Mouse (Mus musculus) heart, adult 2 months (tissue): ENCODE results near the gene Srek1ip1. TPM values are rescaled to one million over a fixed set of nuclear protein-coding genes. Genes with fewer than 3 reads are reported as not detected.
A peak's percentile ranks its signal among the peaks of the same experiment; 100 is the strongest.

Experiments
- DNase-seq, 2 experiments: peaks; one replicate each; pipeline ENCODE4 v3.0.0; 2021
- H3K27ac ChIP-seq: fragments of 200-600 bp; 2 replicates; pipeline ENCODE4 v1.8.1; 2022
- H3K27me3 ChIP-seq: fragments of 200-500 bp; 2 replicates; pipeline ENCODE4 v1.6.1; 2012; ENCODE audit warnings: mild to moderate bottlenecking, low read length, inconsistent platforms, mixed read lengths; ENCODE audit not compliant: control insufficient read depth, insufficient read depth
- H3K36me3 ChIP-seq: fragments of 200-500 bp; 2 replicates; pipeline ENCODE4 v1.6.1; 2012; ENCODE audit warnings: low read length, inconsistent platforms; ENCODE audit not compliant: control insufficient read depth, insufficient read depth
- H3K4me1 ChIP-seq: fragments of 200-500 bp; 2 replicates; pipeline ENCODE4 v1.6.1; 2011; ENCODE audit warnings: low read length; ENCODE audit not compliant: control insufficient read depth, insufficient read depth
- H3K4me3 ChIP-seq: fragments of 200-600 bp; 2 replicates; pipeline ENCODE4 v1.8.1; 2022
- H3K79me2 ChIP-seq: fragments of 200-500 bp; replicated peaks from 2 replicates; pipeline ENCODE4 v1.6.1; 2012; ENCODE audit warnings: mild to moderate bottlenecking, inconsistent platforms, low read length, moderate library complexity, mixed read lengths; ENCODE audit not compliant: control insufficient read depth, insufficient read depth
- H3K9ac ChIP-seq: fragments of 200-500 bp; 2 replicates; pipeline ENCODE4 v1.6.1; 2012; ENCODE audit warnings: low read depth, mild to moderate bottlenecking, control low read depth, inconsistent platforms, low read length, mixed read lengths
- CTCF ChIP-seq: fragments of 200-600 bp; IDR thresholded peaks from 2 replicates; pipeline ENCODE4 v1.8.1; 2022; ENCODE audit warnings: antibody characterized with exemption, mild to moderate bottlenecking, moderate library complexity
- EP300 ChIP-seq: fragments of 200-500 bp; IDR thresholded peaks from 2 replicates; pipeline ENCODE4 v1.6.1; 2011; ENCODE audit warnings: low read depth, low read length, control low read depth; ENCODE audit not compliant: insufficient read depth
- POLR2A ChIP-seq: fragments of 200-500 bp; IDR thresholded peaks from 2 replicates; pipeline ENCODE4 v1.6.1; 2011; ENCODE audit warnings: mild to moderate bottlenecking, low read depth, low read length, control low read depth; ENCODE audit not compliant: insufficient read depth
- WGBS: fragments of 180-500 bp; shearing (Covaris S2); methylation state at CpG from one replicate; pipeline ENCODE4 v1.1.7; 2018; 5-methylcytosine and 5-hydroxymethylcytosine counted together
- intact Hi-C: fragments of 180-260 bp; cut with DNase I; formaldehyde crosslinking; loops from one replicate; pipeline ENCODE4 v1.15.1; 2025
- polyA plus RNA-seq: library from polyadenylated mRNA; depleted of rRNA; stranded (reverse); fragments of >200 nt; gene quantifications from 2 replicates; pipeline ENCODE4 v1.2.3, GENCODE M21; 2012
- total RNA-seq, 2 experiments: library from RNA; stranded (reverse); gene quantifications; 2 replicates each; pipeline ENCODE4 v1.2.3; 2021

Srek1ip1 gene
- total and polyA plus RNA-seq, 3 experiments, result 11.3 to 22.3 (median 21.0) TPM

DNA sequence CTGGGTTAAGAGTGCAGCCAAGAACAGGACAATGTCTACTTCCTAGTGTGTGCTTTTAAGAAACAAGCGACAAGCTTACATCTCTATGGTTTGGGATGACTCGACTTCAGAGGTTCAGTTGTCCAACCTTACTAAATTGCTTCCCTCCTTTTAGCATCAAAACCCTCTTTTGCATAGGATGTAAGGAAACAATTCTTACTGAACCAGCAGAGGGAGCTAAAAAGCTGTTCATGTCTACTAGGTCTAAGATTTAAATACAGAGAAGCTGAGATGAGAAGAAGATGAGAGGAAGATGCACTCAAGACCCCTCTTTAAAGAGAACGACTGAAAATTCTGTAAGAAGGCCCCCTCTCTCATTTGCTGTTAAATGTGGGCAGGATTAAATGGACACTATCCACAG is 13.4 kb downstream of the Srek1ip1 start:
- H3K9ac ChIP-seq, result no peak overlapping the region
- H3K27me3 ChIP-seq, result no peaks in the 10 kb centered on the region
- intact Hi-C loops, result loop anchor here (1.0 kb wide), 1 partner anchor 135 kb away; no protein-coding TSS in a partner anchor
- WGBS, result 34% methylated on average over 3 of the region's 3 CpGs
- H3K27ac ChIP-seq, result no peak overlapping the region
- no peaks in the 10 kb centered on the region for H3K4me1 ChIP-seq
- DNase-seq, result no peak
- TF ChIP-seq CTCF (peak; percentile 78), EP300 (no peak), POLR2A (no peak)
- peaks cover 2% of the 10 kb centered on the region; the same call in 1 of the 2 replicates for H3K36me3 ChIP-seq
- no peak overlapping the region for H3K4me3 ChIP-seq
- no peaks in the 10 kb centered on the region for H3K79me2 ChIP-seq

DNA sequence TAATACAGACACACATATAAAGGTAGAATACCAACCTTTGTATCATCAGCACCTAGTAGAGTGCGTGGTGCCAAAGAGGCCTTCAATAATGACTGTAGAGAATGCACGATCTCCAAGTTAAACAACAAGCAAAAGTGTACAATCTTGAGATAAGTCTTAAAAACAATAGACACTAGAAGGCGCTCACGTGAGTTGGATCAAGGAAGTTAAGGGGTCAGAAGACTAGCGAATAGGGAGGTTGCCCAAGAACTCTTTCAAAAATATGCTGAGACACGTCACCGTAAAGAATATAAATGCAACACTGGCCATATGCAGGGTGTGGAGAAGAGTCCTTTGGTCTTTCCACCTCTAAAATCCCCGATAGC is 24.0 kb downstream of the Srek1ip1 start:
- TF ChIP-seq EP300, result no peak
- TF ChIP-seq POLR2A, result no peak
- TF ChIP-seq CTCF, result no peak
- Histone ChIP-seq H3K4me1 (no peaks in the 10 kb centered on the region), H3K36me3 (peaks cover 2% of the 10 kb centered on the region; the same call in 1 of the 2 replicates), H3K9ac (peak overlapping the region; percentile 83), H3K27me3 (no peaks in the 10 kb centered on the region), H3K79me2 (peaks cover 1% of the 10 kb centered on the region), H3K4me3 (peak overlapping the region; percentile 95), H3K27ac (peak overlapping the region; percentile 100)
- intact Hi-C loops, result loop anchor here (5.0 kb wide), 1 partner anchor 231 kb away; no protein-coding TSS in a partner anchor
- DNase-seq, result no peak
- 5% methylated on average over 8 of the region's 8 CpGs for WGBS

DNA sequence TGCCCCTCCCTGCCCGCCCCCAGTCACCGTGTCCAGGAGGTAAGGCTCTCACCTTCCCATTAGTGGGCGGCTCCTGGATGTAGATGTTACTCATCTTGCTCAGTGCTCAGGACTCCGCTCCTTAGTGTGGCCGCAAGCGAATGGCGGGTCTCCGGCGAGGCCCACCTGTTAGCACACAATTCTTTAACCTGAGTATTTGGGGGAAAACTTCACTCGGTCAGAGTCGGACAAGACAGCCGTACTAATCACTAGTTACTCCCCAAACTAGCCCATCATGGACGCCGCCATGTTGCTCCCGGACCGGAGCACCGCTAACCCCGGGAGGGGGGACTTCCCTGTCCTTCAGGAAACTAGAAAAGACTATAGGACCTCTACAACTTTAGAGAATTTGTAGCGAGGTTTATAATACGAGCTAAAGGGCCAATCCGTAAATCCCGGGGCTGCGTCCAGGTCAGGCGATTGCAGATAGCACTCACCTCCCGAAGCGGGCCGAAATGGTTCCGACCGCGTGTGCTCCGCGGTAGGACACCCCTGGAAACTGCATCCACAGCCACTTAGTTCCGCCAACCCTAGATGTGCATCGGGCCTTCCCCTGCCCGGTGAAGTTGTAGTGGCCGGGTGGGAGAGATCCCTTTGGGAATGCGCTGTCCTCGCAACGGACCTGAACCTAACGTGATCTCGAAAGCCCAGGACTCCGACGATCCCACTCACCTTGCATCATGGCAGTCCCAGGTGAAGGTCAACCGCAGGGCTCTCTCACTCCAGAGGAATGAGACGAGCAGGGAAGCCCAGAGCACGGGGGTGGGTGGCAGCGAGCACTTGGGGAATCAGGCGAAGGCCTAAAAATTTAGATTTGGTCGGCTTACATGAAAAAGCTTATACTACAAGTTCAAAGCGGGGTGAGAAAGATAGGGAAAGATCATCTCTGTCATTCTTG is 24.6 kb downstream of the Srek1ip1 start, which contains the start of gene Cwc27:
Cwc27 (minus strand) TSS at position 508 of the 937 bp plus-strand sequence.
- TF ChIP-seq EP300 (peak; percentile 54; the same call in 1 of the 2 replicates), CTCF (no peak), POLR2A (peak; percentile 67)
- H3K4me3 ChIP-seq, result peak within 1 kb of the TSS; percentile 95
- WGBS, result under 1% methylated on average over 50 of the region's 50 CpGs
- DNase-seq, result peak; percentile 86 to 87
- peak within 1 kb of the TSS; percentile 83 for H3K9ac ChIP-seq
- no peaks in the 10 kb centered on the region for H3K4me1 ChIP-seq
- H3K27me3 ChIP-seq, result no peaks in the 10 kb centered on the region
- H3K27ac ChIP-seq, result peak within 1 kb of the TSS; percentile 100
- intact Hi-C loops, result loop anchor here (5.0 kb wide), 1 partner anchor 230 kb away; no protein-coding TSS in a partner anchor
- peaks cover 2% of the 10 kb centered on the region; the same call in 1 of the 2 replicates for H3K36me3 ChIP-seq
- peaks cover 1% of the 10 kb centered on the region for H3K79me2 ChIP-seq

DNA sequence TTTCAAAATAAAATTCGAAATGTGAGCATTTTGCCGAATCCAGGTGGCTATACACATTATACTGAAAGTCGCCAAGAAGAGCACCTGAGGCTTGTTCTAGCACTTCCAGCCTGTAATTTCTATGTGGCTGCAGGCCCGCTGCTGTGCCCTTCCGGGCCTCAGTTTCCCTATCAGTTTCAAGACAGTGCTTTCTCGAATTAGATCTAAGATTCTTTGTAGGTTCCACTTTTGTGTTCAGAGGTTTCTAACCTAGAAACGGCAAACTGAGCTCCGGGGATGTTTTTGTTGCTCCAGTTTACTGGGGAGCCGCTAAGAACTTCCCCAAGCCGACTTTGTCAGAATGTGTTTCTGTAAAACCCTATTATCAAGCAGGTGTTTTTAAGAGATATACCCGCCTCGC is 25.4 kb downstream of the Srek1ip1 start:
- Histone ChIP-seq H3K79me2 (peaks cover 1% of the 10 kb centered on the region), H3K36me3 (peaks cover 2% of the 10 kb centered on the region; the same call in 1 of the 2 replicates), H3K4me1 (peaks cover 1% of the 10 kb centered on the region), H3K27me3 (no peaks in the 10 kb centered on the region), H3K4me3 (peak overlapping the region; percentile 95), H3K9ac (peak overlapping the region; percentile 83), H3K27ac (peak overlapping the region; percentile 100)
- no peak for TF ChIP-seq POLR2A
- TF ChIP-seq CTCF, result no peak
- no peak for TF ChIP-seq EP300
- peak in 1 of 2 experiments; percentile 6 for DNase-seq
- intact Hi-C loops, result loop anchor here (5.0 kb wide), 1 partner anchor 230 kb away; no protein-coding TSS in a partner anchor
- WGBS, result 37% methylated on average over 12 of the region's 12 CpGs

DNA sequence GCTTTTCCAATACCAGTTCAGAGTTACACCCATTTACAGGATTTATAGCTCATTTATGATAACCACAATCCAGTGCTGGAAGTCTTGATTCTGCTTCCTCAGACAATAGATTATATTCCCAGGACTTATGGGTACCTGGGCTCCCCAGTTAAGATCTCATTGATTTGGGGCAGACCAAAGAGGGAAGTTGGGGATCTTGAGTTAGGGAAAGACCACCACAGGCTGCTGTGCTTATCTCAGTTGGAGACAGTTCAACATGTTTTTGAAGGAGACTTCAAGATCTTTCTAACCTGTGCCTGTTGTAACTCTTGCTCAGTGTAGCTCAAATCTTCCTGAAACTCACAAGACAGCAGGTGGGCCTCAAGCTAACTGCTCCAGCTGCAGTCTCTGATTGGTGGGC is 28.9 kb downstream of the Srek1ip1 start:
- Histone ChIP-seq H3K36me3 (no peaks in the 10 kb centered on the region; the same call in 1 of the 2 replicates), H3K27ac (no peak overlapping the region), H3K4me3 (no peak overlapping the region), H3K79me2 (peaks cover 1% of the 10 kb centered on the region), H3K4me1 (peaks cover 1% of the 10 kb centered on the region), H3K9ac (no peak overlapping the region), H3K27me3 (no peaks in the 10 kb centered on the region)
- TF ChIP-seq POLR2A (no peak), CTCF (no peak), EP300 (no peak)
- intact Hi-C loops, result no loop called here
- no peak for DNase-seq
